Mouse (Mus musculus) kidney, postnatal 10 days (tissue): ENCODE measurements around the gene Syn3.

Experiments
- DNase-seq: peaks from one replicate; pipeline ENCODE4 v3.0.0; 2021; ENCODE audit warnings: mixed read lengths

The Syn3 gene

DNA sequence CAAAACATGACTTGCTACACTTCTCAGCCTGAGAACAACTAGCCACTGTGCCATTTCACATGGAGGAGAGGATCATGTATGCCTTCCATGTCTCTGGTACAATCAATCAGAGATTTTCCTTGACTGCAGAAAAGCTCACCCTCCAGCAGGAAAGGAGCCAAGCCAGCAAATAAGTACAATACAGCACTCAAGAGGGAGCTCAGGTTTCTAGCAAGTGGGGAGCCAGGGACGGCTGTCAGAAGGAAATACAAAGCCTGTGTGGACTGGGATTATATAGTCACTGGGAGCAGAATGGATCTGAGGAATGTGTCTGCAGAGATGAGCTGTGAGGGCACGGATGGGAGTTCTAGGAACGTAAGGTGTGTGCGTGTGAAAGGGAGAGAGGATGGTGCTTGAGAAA lies 304.0 kb downstream of the Syn3 start:
- no peak for DNase-seq

DNA sequence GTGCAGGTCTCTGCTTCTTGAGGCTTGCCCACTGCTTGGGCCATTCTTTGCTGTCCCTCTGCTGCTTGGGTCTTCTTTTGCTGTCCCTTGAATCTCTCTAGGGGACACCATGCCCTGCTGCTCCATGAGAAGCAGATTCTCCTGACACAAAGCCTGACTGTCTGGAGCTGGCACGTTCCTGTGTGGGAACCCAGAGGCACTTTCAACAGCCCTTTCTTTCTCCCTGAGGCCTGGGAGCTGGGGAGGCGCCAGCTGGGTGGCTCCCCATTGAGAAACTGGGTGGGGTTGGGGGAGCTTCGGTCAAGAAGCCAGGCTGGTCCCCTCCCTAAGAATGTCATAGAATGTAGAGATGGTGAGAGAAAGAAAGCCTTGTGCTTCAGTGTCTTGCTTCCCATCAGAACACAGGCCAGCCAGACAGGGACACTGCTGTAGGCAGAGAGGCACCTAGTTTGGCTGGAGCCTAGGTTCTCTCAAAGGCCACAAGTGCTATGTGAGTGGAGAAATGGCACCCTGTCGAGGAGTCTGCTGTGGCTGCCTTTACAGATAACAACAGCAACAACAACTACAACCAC lies 304.7 kb downstream of the Syn3 start:
- no peak for DNase-seq

DNA sequence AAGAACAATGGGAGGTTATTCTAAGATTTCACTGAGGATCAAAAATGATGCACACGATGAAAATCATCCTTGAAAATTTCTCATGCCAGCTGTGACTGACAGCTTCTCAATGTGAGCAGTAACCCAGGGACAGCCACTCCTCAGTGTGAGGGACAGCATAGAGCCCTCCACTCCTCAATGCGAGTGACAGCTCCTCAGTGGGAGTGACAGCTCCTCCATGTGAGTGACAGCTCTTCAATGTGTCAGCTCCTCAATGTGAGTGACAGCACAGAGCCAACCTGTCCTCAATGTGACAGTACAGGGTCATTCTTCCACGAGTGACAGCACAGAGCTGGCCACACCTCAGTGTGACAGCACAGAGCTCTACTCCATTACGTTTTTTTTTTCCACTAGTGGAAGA lies 310.1 kb downstream of the Syn3 start:
- DNase-seq, result no peak

DNA sequence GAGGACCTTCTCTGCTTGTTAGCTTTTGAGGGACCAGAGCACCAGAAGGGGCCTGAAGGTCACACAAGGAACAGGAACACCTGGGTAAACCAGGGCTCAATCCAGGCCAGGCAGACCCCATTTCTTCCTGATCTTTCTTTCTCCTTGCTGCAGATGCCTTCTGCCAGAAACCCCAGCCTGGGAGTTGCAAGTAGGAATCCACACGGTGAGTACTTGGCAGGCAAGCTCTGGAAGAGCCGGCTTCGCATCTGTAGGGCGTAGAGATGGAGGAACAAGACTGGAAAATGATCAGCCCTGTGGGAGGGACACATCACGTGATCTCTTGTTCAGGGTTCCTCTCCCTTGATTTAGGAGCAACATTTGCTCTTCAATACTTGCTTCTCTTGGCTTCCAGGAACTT lies 310.8 kb downstream of the Syn3 start:
- DNase-seq, result no peak

DNA sequence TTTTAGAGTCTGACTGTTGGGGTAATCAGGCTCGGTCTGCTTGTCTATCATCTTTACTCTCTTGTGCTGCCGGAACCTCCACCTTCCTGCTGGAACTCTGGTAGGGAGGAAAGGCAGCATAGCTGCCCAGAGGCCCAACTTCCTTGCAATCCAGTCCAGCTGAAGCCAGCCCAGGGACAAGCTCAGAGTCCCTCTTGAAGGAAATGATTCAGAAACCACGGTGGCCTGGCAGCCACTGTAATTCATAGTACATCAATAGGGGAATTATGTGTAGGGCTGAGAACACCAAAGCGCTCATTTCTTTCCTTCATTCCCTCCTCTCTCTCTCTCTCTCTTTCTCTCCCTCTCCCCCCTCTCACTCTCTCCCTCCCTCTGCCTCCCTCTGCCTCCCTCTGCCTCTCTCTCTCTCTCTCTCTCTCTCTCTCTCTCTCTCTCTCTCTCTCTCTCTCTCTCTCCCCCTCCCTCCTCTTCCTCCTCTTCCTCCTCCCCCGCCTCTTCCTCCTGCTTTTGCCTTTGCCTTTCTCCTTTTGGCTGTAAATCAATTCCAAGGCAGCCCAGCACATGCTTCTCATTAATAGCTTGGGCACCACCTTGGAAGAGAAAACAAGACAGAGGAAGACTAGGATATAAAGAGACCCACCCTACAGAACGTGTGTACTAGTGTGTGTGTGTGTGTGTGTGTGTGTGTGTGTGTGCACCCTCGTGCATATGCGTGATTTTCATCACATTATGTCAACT lies 315.4 kb downstream of the Syn3 start:
- peak; percentile 31 for DNase-seq

DNA sequence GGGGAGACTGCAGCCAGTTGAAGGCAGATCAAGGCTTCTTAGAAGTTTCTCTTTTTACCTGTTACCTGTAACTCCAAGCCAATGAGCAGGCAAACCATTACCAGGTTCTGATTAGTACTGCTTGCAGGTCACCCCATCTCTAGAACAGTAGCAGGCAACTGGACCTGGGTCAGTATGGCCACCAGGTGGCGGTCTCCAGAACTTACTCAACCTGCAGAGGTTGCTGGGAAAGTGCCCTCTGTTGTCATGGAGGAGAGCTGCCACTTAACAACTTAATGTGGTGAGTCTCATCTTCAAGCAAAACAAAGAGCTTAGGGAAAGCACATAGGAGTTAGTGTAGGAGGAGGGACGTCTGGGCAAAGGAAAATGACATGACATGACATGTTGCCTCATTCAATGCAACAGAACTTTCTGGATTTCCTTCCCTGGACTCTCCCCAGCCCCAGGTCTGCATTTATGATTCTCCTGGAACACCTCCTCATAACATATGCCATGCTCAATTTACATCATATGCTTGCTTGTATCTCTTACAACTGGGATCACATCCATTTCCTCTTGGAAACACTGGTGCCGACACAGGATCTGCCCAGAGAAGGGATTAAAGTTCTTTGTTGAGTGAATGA lies 316.4 kb downstream of the Syn3 start:
- peak; percentile 82 for DNase-seq

DNA sequence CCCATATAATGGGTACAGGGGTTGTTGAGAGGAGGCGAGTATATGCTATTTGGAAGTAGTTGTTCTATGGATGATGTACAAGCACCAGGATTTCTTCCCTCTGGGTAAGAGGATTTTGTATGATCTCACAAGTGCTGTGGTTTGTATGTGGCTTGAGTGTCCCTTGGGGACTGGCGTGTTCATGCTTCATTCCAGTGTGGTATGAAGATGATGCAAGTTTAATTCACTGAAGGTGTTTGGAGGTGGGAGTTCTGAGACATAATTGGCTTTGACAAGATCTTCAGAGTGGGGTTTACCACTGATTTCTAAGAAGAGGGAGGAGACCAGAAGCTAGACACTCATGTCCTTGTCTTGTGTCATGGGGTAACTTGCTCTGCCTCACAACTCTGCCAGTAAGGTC lies 322.3 kb downstream of the Syn3 start:
- no peak for DNase-seq

DNA sequence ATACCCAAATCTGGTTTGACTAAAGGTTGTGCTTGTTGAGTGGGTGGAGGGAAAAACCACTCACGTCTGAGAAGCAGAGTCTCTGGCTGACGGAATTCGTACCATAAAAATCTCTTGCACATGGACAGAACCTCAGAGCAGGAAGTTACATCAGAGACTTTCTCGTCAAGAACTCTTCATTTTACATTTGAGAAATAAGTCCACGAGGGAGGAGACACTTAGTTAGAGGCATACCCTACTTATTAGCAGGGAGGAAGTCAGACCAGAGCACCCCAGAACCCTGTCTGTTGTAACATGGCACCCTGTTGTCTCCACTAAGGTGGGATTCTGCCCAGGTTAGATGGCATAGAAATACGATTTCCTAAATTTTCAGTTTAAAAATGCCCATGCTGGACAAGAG lies 324.7 kb downstream of the Syn3 start:
- DNase-seq, result no peak

DNA sequence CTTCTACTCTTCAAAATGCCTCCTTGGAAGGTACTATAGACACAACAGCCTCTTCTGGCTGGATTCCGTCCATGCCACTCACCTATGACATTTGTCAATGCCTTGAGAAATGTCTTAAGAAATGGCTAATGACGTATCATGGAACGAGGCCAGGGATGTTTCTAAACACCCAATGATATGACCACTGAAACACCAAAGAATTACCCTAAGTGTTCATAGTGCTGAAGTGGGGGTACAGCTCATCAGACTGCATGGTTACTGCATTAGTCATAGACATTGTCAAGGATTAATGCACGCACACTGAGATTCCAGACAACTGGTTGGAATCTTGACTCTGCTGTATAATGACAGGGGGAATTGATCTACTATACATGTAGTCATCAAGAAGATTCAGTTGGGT lies 325.4 kb downstream of the Syn3 start:
- DNase-seq, result no peak

DNA sequence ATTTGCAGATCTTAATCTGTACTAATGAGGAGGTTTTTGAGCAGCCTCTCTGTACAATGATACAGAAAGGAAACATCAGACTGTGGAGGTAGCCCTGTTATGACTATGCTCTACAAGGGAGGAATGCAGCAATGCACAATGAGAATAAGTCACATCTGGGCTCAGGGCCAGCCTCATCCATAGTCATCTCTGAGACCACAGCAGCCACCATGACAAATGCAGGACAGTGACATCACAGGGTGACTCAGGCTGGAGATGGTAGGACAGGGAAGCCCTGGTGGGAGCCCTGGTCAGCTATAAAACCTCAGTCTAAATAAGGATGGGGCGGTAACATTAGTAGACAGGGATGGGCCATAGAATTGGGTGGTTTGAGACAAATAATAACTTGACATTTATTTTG lies 327.4 kb downstream of the Syn3 start:
- no peak for DNase-seq

DNA sequence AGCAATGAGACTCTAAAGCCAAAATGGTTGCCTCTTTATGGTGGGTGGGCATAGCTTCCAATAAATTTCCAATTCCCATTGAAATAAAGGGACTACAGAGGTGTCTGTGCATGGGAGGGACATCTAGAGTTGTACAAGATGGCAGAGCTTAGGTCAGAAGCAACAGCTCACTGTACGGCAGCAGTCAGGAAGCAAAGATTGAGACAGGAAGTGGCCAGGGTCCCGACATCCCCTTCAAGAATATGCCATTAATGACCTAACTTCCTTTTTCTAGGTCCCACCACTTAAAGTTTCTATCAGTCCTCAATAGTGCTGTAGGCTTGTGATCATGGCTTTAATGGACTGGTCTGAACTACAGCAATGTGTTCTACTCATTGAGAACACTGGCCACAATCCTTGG lies 330.6 kb downstream of the Syn3 start:
- DNase-seq, result no peak

DNA sequence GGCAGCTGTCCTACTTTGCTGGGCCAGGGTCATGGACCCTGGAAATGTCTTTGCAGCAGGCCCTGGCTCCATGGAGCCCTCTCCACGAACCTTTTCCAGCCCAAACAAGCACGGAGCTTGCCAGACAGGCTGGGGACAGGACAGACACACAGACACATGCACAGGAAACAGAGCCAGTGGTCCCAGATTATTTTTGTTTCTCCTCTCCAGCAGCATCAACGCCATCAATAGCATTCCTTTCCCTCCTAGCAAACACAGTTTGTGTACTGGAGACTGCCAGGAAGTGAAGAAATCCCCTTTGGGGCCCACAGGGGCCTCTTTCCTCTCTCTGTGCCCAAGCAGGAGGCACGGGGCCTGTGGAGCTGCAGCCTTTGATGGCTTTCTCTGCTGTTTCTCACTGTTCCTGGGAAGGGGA lies 331.8 kb downstream of the Syn3 start:
- DNase-seq, result peak; percentile 26

DNA sequence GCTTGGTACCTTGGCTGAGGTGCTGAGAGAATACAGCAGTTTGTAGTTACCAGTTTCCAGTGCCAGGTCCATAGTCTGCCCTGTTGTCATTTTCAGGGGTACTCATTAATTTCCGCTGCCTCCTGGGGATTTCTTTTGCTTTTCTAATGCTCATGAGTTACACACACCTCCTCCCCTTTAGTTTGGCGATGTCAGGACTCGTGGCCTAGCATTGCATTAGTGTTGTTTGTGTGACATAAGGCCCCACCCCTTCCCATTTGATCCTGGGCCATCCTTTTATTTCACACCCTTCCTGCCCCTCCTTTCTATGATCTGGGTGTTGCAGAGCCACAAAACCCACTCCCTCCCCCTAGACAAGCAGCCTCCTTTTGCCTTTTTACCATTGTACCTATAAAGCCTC lies 334.6 kb downstream of the Syn3 start:
- no peak for DNase-seq

DNA sequence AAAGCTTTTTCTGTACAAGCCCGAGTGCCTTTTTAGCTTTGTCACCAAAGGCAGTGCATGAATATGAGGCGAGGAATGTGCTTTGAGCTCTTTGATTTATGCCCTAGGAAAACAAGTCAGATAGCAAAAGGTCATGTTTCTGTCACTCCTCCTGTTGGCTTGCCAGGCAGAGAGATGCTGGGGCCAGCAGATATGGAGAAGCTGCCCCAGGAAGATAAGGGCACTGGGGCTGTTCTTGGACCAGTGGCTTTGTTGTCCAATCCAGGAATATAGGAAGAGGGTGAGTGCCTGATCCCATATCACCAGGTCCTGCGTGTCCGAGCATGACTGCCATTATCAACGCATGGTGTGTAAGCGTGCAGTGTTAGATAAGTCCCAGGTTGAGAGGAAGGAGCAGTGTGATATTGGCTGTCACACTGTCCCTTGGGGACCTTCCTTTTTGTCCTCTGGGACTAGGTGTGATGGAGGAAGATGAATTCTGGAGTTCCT lies 336.9 kb downstream of the Syn3 start:
- no peak for DNase-seq

DNA sequence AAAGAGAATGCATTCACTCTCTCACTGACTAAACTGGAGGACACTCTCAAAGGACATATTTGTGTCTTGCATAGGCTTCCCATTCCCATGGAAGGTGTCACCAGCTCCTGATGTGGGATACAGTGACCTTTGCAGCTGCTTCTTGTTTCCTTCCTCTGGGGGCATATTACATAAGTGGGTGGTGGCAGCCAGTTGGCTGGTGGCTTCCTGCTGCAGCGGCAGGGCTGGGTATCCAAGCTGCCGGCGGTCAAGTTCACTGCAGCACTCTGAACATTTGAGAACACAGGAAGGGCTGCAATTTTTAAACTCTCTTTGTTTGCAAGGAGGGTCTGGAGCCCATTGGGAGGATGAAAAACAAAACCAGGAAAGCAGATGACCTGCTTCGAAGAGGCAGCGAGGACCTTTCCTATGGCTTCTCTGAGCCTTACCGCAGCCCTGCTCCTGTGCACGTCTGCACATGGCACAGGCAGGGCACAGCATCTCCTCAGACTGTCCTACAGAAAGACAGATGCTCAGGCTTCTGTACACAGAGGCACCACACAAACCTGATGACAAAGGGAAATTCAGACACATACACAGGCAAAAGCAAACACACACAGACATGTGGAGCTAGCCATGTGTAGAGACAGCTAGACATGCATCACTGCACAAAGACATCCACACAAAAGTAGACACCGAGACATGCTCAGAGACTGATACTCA lies 340.3 kb downstream of the Syn3 start:
- DNase-seq, result peak; percentile 33

DNA sequence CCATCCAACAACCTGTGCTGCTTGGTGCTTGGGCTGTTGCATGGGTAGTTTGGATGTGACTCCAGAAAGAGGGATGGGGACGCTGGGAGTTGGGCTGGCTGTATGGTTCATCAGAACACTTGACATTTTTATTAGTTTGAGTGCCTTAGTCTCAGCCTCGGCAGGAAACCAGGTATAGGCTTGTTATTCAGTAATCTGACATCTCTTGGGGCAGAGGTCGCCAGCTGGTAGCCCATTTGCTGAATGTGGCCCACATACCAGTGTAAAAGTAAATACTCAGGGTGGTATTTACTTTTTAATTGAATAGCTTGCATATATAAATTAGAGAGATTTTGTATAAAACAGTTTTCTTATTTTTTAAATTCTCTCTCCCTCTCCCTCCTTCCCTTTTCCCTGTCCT lies 343.4 kb downstream of the Syn3 start:
- DNase-seq, result peak; percentile 29

DNA sequence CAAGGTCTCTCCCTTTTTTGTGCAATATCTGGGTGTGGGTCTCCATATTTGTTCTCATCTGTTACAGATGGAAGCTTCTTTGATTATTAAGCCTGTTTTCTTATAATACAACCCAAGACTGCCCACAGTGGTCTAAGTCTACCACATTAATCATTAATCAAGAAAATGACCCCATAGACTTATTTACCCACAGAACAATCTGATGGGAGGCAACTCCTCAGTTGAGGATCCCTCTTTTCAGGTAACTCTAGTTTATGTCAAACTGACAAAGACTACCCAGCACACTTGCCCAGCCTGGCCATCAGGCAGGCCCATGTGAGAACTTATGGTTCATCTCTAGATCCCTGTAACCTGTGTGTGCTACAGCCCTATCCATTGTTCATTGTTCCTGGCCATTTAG lies 345.5 kb downstream of the Syn3 start:
- no peak for DNase-seq

DNA sequence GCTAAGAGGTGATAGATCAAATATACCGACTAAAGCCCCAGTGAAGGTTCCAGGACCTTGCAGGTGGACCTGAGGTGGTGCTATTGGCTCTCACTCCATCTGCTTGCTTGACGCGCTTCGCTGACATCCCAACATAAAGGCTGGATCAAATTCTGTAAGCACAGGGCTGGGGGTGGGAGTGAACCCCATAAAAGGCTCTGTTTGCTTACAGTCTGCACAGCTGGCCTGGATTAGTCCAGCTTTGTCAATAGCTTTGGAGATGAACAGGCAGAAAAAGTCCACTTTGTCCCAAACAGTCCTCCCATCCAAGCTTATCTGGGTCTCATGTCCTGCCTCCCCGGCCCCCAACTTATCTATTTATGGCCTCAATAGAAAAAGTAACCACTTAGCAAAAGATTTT lies 347.3 kb downstream of the Syn3 start:
- peak; percentile 18 for DNase-seq

DNA sequence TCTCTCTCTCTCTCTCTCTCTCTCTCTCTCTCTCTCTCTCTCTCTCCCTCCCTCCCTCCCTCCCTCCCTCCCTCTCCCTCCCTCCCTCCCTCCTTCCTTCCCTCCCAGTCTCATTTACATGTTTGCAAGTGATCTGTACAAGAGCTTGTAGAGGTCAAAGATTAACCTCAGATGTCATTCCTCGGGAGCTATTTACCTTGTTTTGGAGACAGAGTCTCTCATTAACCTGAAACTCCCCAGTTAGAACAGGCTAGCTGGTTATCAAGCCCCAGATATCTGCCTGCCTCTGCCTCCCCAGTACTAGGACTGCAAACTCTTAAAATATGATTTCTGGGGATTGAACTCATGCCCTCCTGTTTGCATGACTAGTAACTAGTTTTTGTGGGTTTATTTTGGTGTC lies 348.6 kb downstream of the Syn3 start:
- no peak for DNase-seq

DNA sequence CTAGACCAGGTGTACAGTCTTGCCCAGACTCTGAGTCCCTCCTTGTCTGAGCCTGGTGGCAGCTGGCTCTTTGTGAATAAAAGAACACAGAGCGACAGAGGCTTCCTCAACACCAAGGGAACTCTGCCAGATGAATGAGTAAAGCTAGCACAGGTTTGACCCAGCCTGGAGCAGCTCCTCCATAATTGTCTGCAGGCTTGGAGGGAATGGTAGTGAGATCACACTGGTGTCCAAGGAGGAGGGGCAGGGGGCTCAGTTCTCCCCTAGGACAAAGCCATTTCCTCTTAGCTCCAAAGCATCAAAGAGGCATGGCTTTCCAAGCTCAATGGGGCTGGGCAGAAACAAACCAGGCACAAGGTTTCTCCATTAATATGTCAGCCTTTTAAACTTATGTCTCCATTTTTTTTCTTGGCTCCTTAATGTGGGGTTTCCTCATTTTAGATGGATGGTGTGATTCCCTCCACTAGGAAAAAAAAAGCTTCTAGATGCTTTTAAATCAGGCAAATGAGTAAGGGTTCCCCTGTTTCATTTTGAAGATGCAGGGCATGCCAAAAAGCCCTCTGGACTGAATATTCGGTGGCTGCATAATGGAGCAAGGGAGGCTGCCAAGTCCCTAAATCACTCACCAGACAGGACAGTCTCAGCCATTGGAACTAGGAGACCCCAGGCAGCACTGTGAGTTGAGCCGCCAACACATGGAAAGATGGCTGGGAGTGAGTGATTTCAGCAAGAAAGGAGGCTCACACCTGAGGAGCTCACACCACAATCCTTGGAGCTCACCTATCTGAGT lies 349.5 kb downstream of the Syn3 start:
- peak; percentile 39 for DNase-seq

DNA sequence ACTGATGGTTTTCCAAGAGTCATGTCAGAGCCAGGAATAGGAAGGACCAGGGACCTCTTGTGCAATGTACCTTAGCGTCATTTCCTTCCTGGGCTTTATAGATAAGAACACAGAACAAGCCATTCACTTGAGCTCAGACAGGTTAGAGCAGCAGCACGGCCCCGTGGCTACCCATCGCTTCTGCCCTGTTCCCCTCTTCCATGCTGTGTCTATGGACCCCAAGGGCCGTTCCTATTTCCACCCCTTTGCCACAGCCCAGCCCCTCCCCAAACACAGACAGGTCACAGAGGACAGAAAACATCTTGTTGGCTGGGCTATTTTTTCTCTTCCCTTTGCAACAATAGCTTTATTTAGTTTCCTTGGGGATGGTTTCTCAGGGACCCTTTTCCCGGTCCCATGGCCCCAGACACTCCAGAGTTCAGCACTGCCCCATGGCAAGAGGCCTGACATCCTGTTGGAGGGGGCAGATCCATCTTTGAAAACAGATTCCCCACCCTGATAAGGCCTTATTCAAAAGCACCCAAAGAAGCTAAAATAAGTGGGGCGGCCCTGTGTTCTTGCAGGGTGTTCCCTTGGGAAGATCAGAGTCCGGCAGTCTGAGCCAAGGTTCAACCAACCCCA lies 359.5 kb downstream of the Syn3 start:
- peak; percentile 22 for DNase-seq

DNA sequence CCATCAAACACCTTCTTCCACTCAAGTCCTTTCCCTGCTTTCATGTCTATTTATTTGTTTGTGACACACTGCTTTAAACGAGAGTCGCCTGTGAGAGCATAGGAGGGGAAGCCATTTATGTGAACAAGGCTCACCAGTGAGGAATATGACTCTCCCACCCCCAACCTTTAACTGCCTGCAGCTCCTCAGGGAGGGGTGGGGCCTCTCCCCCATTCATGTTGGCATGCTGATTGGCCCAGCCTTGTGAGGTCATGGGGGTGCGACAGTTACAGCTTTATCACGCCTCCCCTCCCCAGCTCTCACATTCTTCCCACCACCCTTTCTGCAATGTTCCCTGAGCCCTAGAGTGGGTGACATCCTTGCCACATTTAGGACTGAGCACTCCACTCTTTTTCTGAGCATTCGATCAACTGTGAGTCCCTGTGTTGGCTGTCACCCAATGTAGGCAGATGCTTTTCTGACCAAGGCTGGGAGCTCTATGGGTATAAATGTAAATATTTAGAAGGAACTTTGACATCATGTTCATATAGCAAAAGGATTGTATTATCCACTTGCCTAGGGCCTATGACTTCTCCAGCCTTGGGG lies 361.0 kb downstream of the Syn3 start:
- peak; percentile 3 for DNase-seq
